Mouse (Mus musculus) megakaryocyte, adult 5-6 weeks (primary cell): ENCODE data around the gene Zfp385b. TPM values are rescaled to one million over a fixed set of nuclear protein-coding genes. Genes with fewer than 3 reads are reported as not detected.
A peak's percentile ranks its signal among the peaks of the same experiment; 100 is the strongest.
"Not testable (repeated sequence)": the region's sequence is repeated elsewhere in the genome, so short reads cannot be mapped to it uniquely, and the experiment has no call there.

ENCODE experiments used
- ATAC-seq: 2 replicates; pipeline ENCODE4 v1.8.0; 2016; ENCODE audit warnings: mild to moderate bottlenecking, inconsistent platforms; ENCODE audit not compliant: poor library complexity, severe bottlenecking
- total RNA-seq, 2 experiments: library from RNA; stranded (forward) in 1 of 2; stranded (reverse) in 1 of 2; fragments of 153-499, 151-499 nt in 1 of 2; fragments of 221-1000, 200-1000 nt in 1 of 2; gene quantifications; 2 replicates each; pipeline versions ENCODE4 v1.2.3 to v1.2.4; 2015 to 2017

Zfp385b gene
- total RNA-seq, 2 experiments from 2014 or later, result not detected

GRCm38 (mm10) chr2:77477536-77477935 lies 341.9 kb downstream of the Zfp385b start:
- ATAC-seq, result no peak

GRCm38 (mm10) chr2:77476444-77476843 lies 343.0 kb downstream of the Zfp385b start:
- no peak for ATAC-seq

- no peak for ATAC-seq
Observed at GRCm38 (mm10) chr2:77472254-77472837, 347.1 kb downstream of the Zfp385b start.

GRCm38 (mm10) chr2:77470716-77471115 lies 348.7 kb downstream of the Zfp385b start:
- ATAC-seq, result no peak

- ATAC-seq, result no peak
Observed at GRCm38 (mm10) chr2:77461413-77461812, 358.0 kb downstream of the Zfp385b start.

GRCm38 (mm10) chr2:77460011-77460410 lies 359.4 kb downstream of the Zfp385b start:
- ATAC-seq, result no peak

- no peak for ATAC-seq
Observed at GRCm38 (mm10) chr2:77458431-77458830, 361.0 kb downstream of the Zfp385b start.

GRCm38 (mm10) chr2:77457120-77457519 lies 362.3 kb downstream of the Zfp385b start:
- ATAC-seq, result no peak

GRCm38 (mm10) chr2:77456602-77457001 lies 362.8 kb downstream of the Zfp385b start:
- ATAC-seq, result no peak

GRCm38 (mm10) chr2:77454341-77454937 lies 365.0 kb downstream of the Zfp385b start:
- peak; percentile 82 for ATAC-seq

GRCm38 (mm10) chr2:77453786-77454185 lies 365.7 kb downstream of the Zfp385b start:
- ATAC-seq, result 0 out of 2 replicates have a peak, but pooled peaks have one; percentile 28

GRCm38 (mm10) chr2:77450017-77450416 lies 369.4 kb downstream of the Zfp385b start:
- not testable (repeated sequence) for ATAC-seq

- ATAC-seq, result no peak
Observed at GRCm38 (mm10) chr2:77448951-77449480, 370.4 kb downstream of the Zfp385b start.

GRCm38 (mm10) chr2:77444282-77444681 lies 375.2 kb downstream of the Zfp385b start:
- ATAC-seq, result no peak

GRCm38 (mm10) chr2:77440591-77440990 lies 378.8 kb downstream of the Zfp385b start:
- no peak for ATAC-seq

- no peak for ATAC-seq
Observed at GRCm38 (mm10) chr2:77436241-77436759, 383.1 kb downstream of the Zfp385b start.

- ATAC-seq, result no peak
Observed at GRCm38 (mm10) chr2:77419476-77419875, 400.0 kb downstream of the Zfp385b start.

- no peak for ATAC-seq
Observed at GRCm38 (mm10) chr2:77418078-77418477, 401.4 kb downstream of the Zfp385b start.

GRCm38 (mm10) chr2:77412171-77412570 lies 407.3 kb downstream of the Zfp385b start:
- no peak for ATAC-seq

- ATAC-seq, result no peak
Observed at GRCm38 (mm10) chr2:77411612-77412011, 407.8 kb downstream of the Zfp385b start.

- no peak for ATAC-seq
Observed at GRCm38 (mm10) chr2:77409521-77410135, 409.8 kb downstream of the Zfp385b start.

- ATAC-seq, result no peak
Observed at GRCm38 (mm10) chr2:77408972-77409371, 410.5 kb downstream of the Zfp385b start.
